Comparison of ENCODE assay signal across 8 mouse cellular contexts in the genomic region with DNA sequence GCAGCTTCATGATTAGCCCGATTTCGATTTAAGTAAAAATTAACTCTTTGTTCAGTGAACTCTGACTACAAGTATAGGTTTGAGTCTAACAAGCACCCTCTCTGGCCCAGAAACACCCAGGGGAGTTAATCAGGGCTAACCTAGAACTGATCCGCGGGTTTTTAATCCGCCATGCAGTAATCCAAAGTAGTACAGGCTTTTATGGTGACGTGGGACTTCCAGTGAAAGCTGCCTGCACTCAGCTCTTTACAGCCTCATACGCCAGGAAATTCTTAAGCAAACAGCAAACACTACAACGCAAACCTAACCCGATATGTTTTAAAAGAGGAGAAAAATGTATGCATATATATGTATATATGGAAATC. TPM values are rescaled to one million over a fixed set of nuclear protein-coding genes. Genes with fewer than 3 reads are reported as not detected.
DNase-seq lines count a peak whose midpoint lies in the region; ATAC-seq and TF ChIP-seq lines count a peak whose summit lies in the region.

No protein-coding gene starts in this region.

- no peaks in the 10 kb centered on the region for H3K36me3 ChIP-seq in heart, embryonic 15.5 days
- peaks cover 0 to 11% of the 10 kb centered on the region in 2 experiments; a peak in 3 of 4 replicates for H3K36me3 ChIP-seq in MEL (ENCODE audit: control insufficient read depth in 1 of 2, insufficient read depth in 2 of 2, low read length in 2 of 2)
- no peaks in the 10 kb centered on the region for H3K36me3 ChIP-seq in midbrain, embryonic 11.5 days (ENCODE audit: control insufficient read depth, insufficient read depth, low read length)

- H3K9me3 ChIP-seq in heart, embryonic 15.5 days (replicated peaks) = no peaks in the 10 kb centered on the region
- no peaks in the 10 kb centered on the region for H3K9me3 ChIP-seq in MEL (replicated peaks; ENCODE audit: insufficient read depth, low read length)
- no peaks in the 10 kb centered on the region for H3K9me3 ChIP-seq in midbrain, embryonic 11.5 days (ENCODE audit: control insufficient read depth, low read length)

- no peak for TF ChIP-seq POLR2A in MEL (IDR thresholded peaks at IDR 0.05; ENCODE audit: control insufficient read depth in 1 of 2, insufficient read depth in 1 of 2, low read depth in 1 of 2, low read length in 2 of 2, poor library complexity in 1 of 2)

- peak overlapping the region; percentile 44 for H3K9ac ChIP-seq in heart, embryonic 15.5 days
- H3K9ac ChIP-seq in MEL (ENCODE audit: control insufficient read depth, low read depth, low read length, poor library complexity, severe bottlenecking) = peak overlapping the region; percentile 87
- peak overlapping the region; percentile 56 for H3K9ac ChIP-seq in midbrain, embryonic 11.5 days (ENCODE audit: low read length)

- TF ChIP-seq EP300 in MEL (IDR thresholded peaks at IDR 0.05; ENCODE audit: low read depth in 1 of 2, low read length in 2 of 2) = no peak

- 11% methylated on average over 9 of the region's 9 CpGs for WGBS in heart, embryonic 15.5 days
- 21% methylated on average over 9 of the region's 9 CpGs for WGBS in midbrain, embryonic 11.5 days

- TF ChIP-seq CTCF in MEL (IDR thresholded peaks at IDR 0.05 in 2 of 3, conservative IDR thresholded peaks at IDR 0.05 in 1 of 3; ENCODE audit: control insufficient read depth in 1 of 3, insufficient read depth in 1 of 3, low read depth in 2 of 3, low read length in 3 of 3, poor library complexity in 1 of 3, severe bottlenecking in 1 of 3) = no peak

- no peak for ATAC-seq in heart, embryonic 15.5 days (replicated peaks; ENCODE audit: insufficient number of reproducible peaks, insufficient read depth, low FRiP score, low read depth)
- no peak for ATAC-seq in midbrain, embryonic 11.5 days (ENCODE audit: low FRiP score)

- H3K27ac ChIP-seq in heart, embryonic 15.5 days = peak overlapping the region; percentile 77
- peak overlapping the region; percentile 88 for H3K27ac ChIP-seq in MEL (ENCODE audit: control insufficient read depth, low read depth, low read length)
- no peak overlapping the region for H3K27ac ChIP-seq in midbrain, embryonic 11.5 days (ENCODE audit: low read depth, low read length)

- H3K4me2 ChIP-seq in heart, embryonic 15.5 days = peak overlapping the region; percentile 67
- peak overlapping the region; percentile 54 for H3K4me2 ChIP-seq in midbrain, embryonic 11.5 days

- H3K79me2 ChIP-seq in MEL (ENCODE audit: control insufficient read depth, insufficient read depth, low read length, poor library complexity) = peaks cover 36% of the 10 kb centered on the region

- peaks cover 18% of the 10 kb centered on the region for H3K4me1 ChIP-seq in heart, embryonic 15.5 days (replicated peaks)
- H3K4me1 ChIP-seq in MEL (ENCODE audit: control insufficient read depth in 1 of 2, insufficient read depth in 2 of 2, low read length in 2 of 2) = peaks cover 4 to 10% of the 10 kb centered on the region in 2 experiments
- peaks cover 10% of the 10 kb centered on the region; the same call in 1 of the 2 replicates for H3K4me1 ChIP-seq in midbrain, embryonic 11.5 days (ENCODE audit: control insufficient read depth, insufficient read depth, low read length)

- H3K4me3 ChIP-seq in heart, embryonic 15.5 days = peak overlapping the region; percentile 97
- peak overlapping the region; percentile 45 to 72 for H3K4me3 ChIP-seq in MEL (ENCODE audit: control insufficient read depth in 1 of 2, insufficient read depth in 1 of 2, low read depth in 2 of 2, low read length in 2 of 2)
- H3K4me3 ChIP-seq in midbrain, embryonic 11.5 days (ENCODE audit: low read depth, low read length) = peak overlapping the region; percentile 96

- TF ChIP-seq RAD21 in MEL (IDR thresholded peaks at IDR 0.05; ENCODE audit: low read depth, low read length) = no peak

- no peak for DNase-seq in heart, adult 11 months
- no peak for DNase-seq in MEL (ENCODE audit: low read depth, low spot score)
- DNase-seq in heart, postnatal 4 days = peak; percentile 17
- no peak for DNase-seq in midbrain, embryonic 11.5 days (ENCODE audit: low spot score, missing footprints)
- DNase-seq in embryo, embryonic 9.5 days (ENCODE audit: extremely low spot score) = no peak
- DNase-seq in gastrocnemius, adult 18-20 months (ENCODE audit: low spot score) = no peak
- DNase-seq in layer of hippocampus, postnatal 14 days (ENCODE audit: low spot score in 2 of 2) = no peak

- no peaks in the 10 kb centered on the region for H3K27me3 ChIP-seq in heart, embryonic 15.5 days
- no peaks in the 10 kb centered on the region for H3K27me3 ChIP-seq in MEL (ENCODE audit: control insufficient read depth in 1 of 2, insufficient read depth in 2 of 2, low read length in 2 of 2)
- H3K27me3 ChIP-seq in midbrain, embryonic 11.5 days (ENCODE audit: control insufficient read depth, insufficient read depth, low read length) = no peaks in the 10 kb centered on the region

TF ChIP-seq in MEL, 35 proteins besides CTCF, POLR2A, EP300 and RAD21:
- TF ChIP-seq TCF12 (IDR thresholded peaks at IDR 0.05; ENCODE audit: low read depth, low read length) = no peak

RNA-seq across cellular contexts. Expression of a gene that starts 0.9 kb away (rescaled TPM):
- polyA plus RNA-seq in heart, embryonic 15.5 days (2015; fragmentation: Nextera tagmentation; extraction: Ambion mirVana) = 6.9 and 8.0 TPM in 2 replicates
- total RNA-seq in MEL (2012; rRNA removed) = 12.4 and 12.8 TPM in 2 replicates
- polyA plus RNA-seq in MEL (2012; ENCODE audit: insufficient read depth in 1 of 2, insufficient read length in 2 of 2, low read depth in 1 of 2, low replicate concordance in 2 of 2, missing spikeins in 1 of 2) = 10 to 100 TPM in 1 of 2 experiments, not detected in 1; 20.0 TPM
- total RNA-seq in heart, postnatal 4 days (2021) = 10 to 100 TPM; 15.9 to 18.4 TPM
- 16.5 and 17.7 TPM in 2 replicates for polyA plus RNA-seq in midbrain, embryonic 11.5 days (2014; fragmentation: Nextera tagmentation; extraction: Ambion mirVana)
- total RNA-seq in gastrocnemius, adult 18-20 months (2021) = 10 to 100 TPM; 11.3 to 13.4 TPM
- 10 to 100 TPM; 26.7 to 27.4 TPM for total RNA-seq in layer of hippocampus, postnatal 14 days (2021)
